Mouse (Mus musculus) intestine, postnatal 0 days (tissue): ENCODE data around the gene 1700067K01Rik. TPM values are rescaled to one million over a fixed set of nuclear protein-coding genes. Genes with fewer than 3 reads are reported as not detected.

Experiments used
- ATAC-seq: fragments of 200-750 bp; cut with Nextera tagmentation; 2 replicates; pipeline ENCODE4 v1.8.0; 2017; ENCODE audit warnings: mild to moderate bottlenecking, moderate TSS enrichment, moderate library complexity
- H3K27ac ChIP-seq: fragments of 300-500 bp; sonication (generic); 2 replicates; pipeline ENCODE4 v1.5.1; 2014; ENCODE audit warnings: mild to moderate bottlenecking, low read depth, low read length, moderate library complexity
- H3K27me3 ChIP-seq: fragments of 300-500 bp; sonication (generic); replicated peaks from 2 replicates; pipeline ENCODE4 v1.6.1; 2014; ENCODE audit warnings: low read length, mixed read lengths; ENCODE audit not compliant: control insufficient read depth, insufficient read depth
- H3K36me3 ChIP-seq: fragments of 300-500 bp; sonication (generic); 2 replicates; pipeline ENCODE4 v1.6.1; 2014; ENCODE audit warnings: mild to moderate bottlenecking, moderate library complexity; ENCODE audit not compliant: control insufficient read depth, insufficient read depth
- H3K4me1 ChIP-seq: fragments of 300-500 bp; sonication (generic); replicated peaks from 2 replicates; pipeline ENCODE4 v1.6.1; 2014; ENCODE audit warnings: antibody characterized with exemption, low read length, mixed read lengths; ENCODE audit not compliant: control insufficient read depth, insufficient read depth
- H3K4me2 ChIP-seq: fragments of 300-500 bp; sonication (generic); replicated peaks from 2 replicates; pipeline ENCODE4 v1.6.1; 2014; ENCODE audit warnings: low read depth, mild to moderate bottlenecking, moderate library complexity
- H3K4me3 ChIP-seq: fragments of 300-500 bp; sonication (generic); 2 replicates; pipeline ENCODE4 v1.5.1; 2014; ENCODE audit warnings: low read depth, low read length
- H3K9ac ChIP-seq: fragments of 300-500 bp; sonication (generic); 2 replicates; pipeline ENCODE4 v1.6.1; 2014; ENCODE audit warnings: mild to moderate bottlenecking, low read depth, low read length
- H3K9me3 ChIP-seq: fragments of 300-500 bp; sonication (generic); 2 replicates; pipeline ENCODE4 v1.6.1; 2016; ENCODE audit warnings: mixed run types; ENCODE audit not compliant: control insufficient read depth
- CTCF ChIP-seq: sonication (generic); IDR thresholded peaks from 2 replicates; pipeline ENCODE4 v1.5.1; 2016; ENCODE audit warnings: low read depth, mild to moderate bottlenecking, control low read depth, antibody characterized with exemption, moderate library complexity
- WGBS: fragments of 180-500 bp; shearing (Covaris S2); extraction: QIAGEN DNeasy Blood & Tissue Kit; methylation state at CpG from one replicate; pipeline ENCODE4 v1.1.7; 2014; 5-methylcytosine and 5-hydroxymethylcytosine counted together
- polyA plus RNA-seq: library from polyadenylated mRNA; unstranded; fragments of >200 nt; fragmentation: Nextera tagmentation; extraction: Ambion mirVana; gene quantifications from 2 replicates; pipeline ENCODE4 v1.2.1, GENCODE M21; 2015

1700067K01Rik gene
- 0.68 and 0.86 TPM in 2 replicates for polyA plus RNA-seq

DNA sequence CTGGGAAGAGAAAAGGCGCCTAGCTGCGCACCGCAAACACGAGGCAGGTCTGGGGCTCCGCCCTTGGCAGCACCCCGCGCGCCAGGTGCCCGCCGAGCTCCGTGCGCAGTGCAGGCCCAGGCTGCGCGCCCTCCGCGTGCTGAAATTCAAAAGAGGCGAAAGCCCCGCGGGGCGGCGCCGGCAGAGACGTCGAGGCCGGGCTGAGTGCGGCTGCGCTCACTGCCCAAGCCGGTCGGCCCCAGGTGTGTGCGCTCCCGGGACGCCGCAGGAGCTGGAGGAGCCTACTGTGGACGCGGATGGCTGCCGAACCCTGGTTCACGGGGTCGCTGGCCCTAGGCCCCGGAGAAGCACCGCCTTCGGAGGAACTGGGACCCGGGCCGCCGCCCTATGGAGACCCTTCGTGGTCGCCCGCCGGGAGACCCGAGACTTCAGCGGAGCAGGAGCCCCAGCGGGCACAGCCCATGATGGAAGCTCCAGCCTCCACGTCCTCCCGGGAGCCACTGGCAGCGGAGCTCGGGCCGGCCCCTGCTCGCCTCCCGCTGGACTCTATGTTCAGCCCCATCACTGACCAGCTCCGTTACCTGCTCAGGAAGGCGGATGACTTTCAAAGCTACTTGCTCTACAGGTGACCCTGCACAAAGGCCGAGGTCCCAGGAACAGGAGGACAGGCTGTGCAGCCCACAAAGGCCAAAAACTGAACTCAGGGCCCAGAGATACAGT lies at the start of gene 1700067K01Rik:
1700067K01Rik (plus strand) TSS at position 222 of the 720 bp plus-strand sequence.
- no peak within 1 kb of the TSS for H3K4me2 ChIP-seq
- no peaks in the 10 kb centered on the region for H3K27me3 ChIP-seq
- H3K4me3 ChIP-seq = no peak within 1 kb of the TSS
- no peak for ATAC-seq
- WGBS = 62% methylated on average over 61 of the region's 61 CpGs
- no peak for TF ChIP-seq CTCF
- H3K4me1 ChIP-seq = peaks cover 4% of the 10 kb centered on the region; the same call in 1 of the 2 replicates
- H3K9ac ChIP-seq = no peak within 1 kb of the TSS
- H3K36me3 ChIP-seq = peaks cover 6% of the 10 kb centered on the region; the same call in 1 of the 2 replicates
- no peak within 1 kb of the TSS for H3K27ac ChIP-seq
- H3K9me3 ChIP-seq = no peaks in the 10 kb centered on the region

DNA sequence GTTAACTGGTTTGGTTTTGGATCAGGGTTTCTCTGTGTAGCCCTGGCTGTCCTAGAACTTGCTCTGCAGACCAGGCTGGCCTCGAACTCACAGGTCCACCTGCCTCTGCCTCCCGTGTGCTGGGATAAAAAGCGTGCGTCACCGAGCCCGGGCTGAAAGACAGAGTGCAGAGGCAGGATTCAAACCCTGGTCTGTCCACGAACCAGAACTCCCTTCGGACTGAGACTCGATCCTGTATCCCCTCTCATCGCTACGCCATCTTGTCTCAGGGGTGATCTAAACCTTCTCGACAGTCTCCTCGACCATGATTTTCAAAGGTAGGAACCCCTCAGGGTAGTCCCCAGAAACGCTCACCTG lies 46.6 kb upstream of the 1700067K01Rik start:
- Histone ChIP-seq H3K4me3 (peak overlapping the region; percentile 38), H3K27ac (no peak overlapping the region), H3K36me3 (no peaks in the 10 kb centered on the region), H3K4me2 (peak overlapping the region; percentile 65), H3K27me3 (no peaks in the 10 kb centered on the region), H3K4me1 (0 out of 2 replicates have a peak, but pooled peaks cover 3% of the 10 kb centered on the region), H3K9me3 (no peaks in the 10 kb centered on the region), H3K9ac (peak overlapping the region; percentile 17; the same call in 1 of the 2 replicates)
- no peak; the same call in 1 of the 2 replicates for ATAC-seq
- no peak for TF ChIP-seq CTCF
- WGBS = 1% methylated on average over 14 of the region's 14 CpGs

DNA sequence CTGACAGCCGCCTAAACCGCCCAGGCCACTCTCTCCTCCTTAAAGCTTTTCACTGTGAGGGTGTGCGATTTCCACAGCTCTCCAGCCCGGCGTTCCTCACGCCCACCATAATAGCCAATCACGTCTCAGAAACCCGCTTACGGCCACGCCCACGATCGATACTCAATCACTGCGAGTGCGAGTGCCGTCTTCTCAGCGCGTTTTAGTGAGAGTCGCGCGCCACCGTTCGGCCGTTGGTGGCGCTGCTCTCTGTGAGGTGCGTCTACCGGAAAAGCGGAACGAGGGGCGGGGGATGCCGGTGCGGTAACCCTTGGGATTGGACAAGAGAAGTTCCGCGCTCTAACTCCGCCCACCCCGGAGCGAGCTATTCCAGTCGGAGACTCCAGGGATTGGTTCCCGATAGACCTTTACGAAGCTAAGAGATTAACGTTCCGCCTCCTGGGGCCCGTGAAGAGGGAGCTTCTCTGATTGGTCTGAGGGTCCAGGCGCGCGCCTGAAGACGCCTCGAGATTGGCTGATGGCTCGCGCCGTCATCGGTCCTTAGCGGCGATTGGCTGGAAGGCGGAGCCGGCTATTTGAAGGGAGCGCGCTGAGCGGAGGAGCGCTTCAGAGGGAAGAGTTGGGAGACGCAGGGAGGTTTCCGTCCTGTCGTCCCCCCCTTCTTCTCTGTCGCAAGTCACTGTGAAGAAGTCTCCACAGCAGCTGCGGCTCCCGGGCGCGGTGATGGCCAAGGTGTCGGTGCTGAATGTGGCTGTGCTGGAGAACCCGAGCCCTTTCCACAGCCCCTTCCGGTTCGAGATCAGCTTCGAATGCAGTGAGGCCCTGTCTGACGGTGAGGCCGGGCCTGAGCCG lies 46.0 kb upstream of the 1700067K01Rik start, which contains the start of the genes Gm10644 and Asf1b:
Gm10644 (minus strand) TSS at position 100 of the 852 bp plus-strand sequence.
Asf1b (plus strand) TSS at position 402 of the 852 bp plus-strand sequence.
- WGBS = under 1% methylated on average over 75 of the region's 75 CpGs
- Histone ChIP-seq H3K9me3 (no peaks in the 10 kb centered on the region), H3K4me3 (peak within 1 kb of the TSS; percentile 77), H3K4me1 (0 out of 2 replicates have a peak, but pooled peaks cover 3% of the 10 kb centered on the region), H3K27me3 (no peaks in the 10 kb centered on the region), H3K9ac (peak within 1 kb of the TSS; percentile 58), H3K4me2 (peak within 1 kb of the TSS; percentile 96), H3K27ac (no peak within 1 kb of the TSS), H3K36me3 (no peaks in the 10 kb centered on the region)
- peak; percentile 99 for ATAC-seq
- TF ChIP-seq CTCF = peak; percentile 94

DNA sequence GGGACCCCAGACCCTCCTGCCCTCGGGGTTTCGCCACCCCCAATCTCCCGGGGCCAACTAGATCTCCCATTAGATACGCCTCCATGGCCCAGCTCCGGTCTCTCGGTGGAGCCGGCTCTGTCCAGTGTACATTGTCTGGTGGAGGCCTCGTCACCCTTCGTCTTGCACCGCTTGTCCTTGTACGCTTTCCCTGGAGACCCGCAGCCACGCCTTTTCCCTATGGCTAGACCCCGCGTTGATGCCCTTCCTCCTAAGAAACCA lies 45.4 kb upstream of the 1700067K01Rik start:
- Histone ChIP-seq H3K36me3 (no peaks in the 10 kb centered on the region), H3K27ac (no peak overlapping the region), H3K4me1 (0 out of 2 replicates have a peak, but pooled peaks cover 3% of the 10 kb centered on the region), H3K4me3 (peak overlapping the region; percentile 77), H3K9me3 (no peaks in the 10 kb centered on the region), H3K4me2 (peak overlapping the region; percentile 96), H3K9ac (peak overlapping the region; percentile 58), H3K27me3 (no peaks in the 10 kb centered on the region)
- no peak for ATAC-seq
- WGBS = under 1% methylated on average over 15 of the region's 15 CpGs
- TF ChIP-seq CTCF = no peak

DNA sequence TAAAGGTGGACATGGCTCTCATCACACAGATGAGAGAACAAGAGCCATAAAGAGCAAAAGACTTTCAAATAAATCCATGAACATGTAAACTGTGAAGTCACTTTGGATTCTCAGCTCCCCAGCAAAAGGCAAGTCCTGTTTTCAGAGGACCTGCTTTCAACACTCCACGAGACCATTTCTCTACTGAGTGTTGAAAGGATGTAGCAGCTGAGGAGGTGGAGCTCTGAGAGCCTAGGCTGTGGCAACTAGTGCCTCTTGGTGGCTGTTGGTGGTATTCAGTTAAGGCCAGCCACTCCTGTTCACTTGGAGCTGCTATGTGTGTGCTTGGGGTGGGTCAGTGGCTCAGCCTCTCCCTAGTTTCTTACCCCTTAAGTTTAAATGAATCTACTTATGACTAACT lies 44.5 kb upstream of the 1700067K01Rik start:
- WGBS = 25% methylated on average over 1 of the region's 1 CpGs
- no peaks in the 10 kb centered on the region for H3K27me3 ChIP-seq
- H3K9ac ChIP-seq = no peak overlapping the region
- 0 out of 2 replicates have a peak, but pooled peaks cover 3% of the 10 kb centered on the region for H3K4me1 ChIP-seq
- H3K9me3 ChIP-seq = no peaks in the 10 kb centered on the region
- H3K27ac ChIP-seq = no peak overlapping the region
- peak overlapping the region; percentile 96 for H3K4me2 ChIP-seq
- TF ChIP-seq CTCF = peak; percentile 63
- H3K4me3 ChIP-seq = no peak overlapping the region
- no peak for ATAC-seq
- H3K36me3 ChIP-seq = no peaks in the 10 kb centered on the region
